Mouse (Mus musculus) MEL (cell line): ENCODE data around the gene Gnb1l.

Source experiments
- CTCF ChIP-seq, 3 experiments: IDR thresholded peaks in 2 of 3; conservative IDR thresholded peaks in 1 of 3; 2 replicates each; pipeline ENCODE4 v1.5.1; 2011 to 2012; ENCODE audit warnings: low read length in 3 of 3, low read depth in 2 of 3, mild to moderate bottlenecking in 2 of 3, improper control_type of control experiment in 1 of 3, inconsistent platforms in 1 of 3, mixed read lengths in 1 of 3, moderate library complexity in 1 of 3; ENCODE audit not compliant: control insufficient read depth in 1 of 3, insufficient read depth in 1 of 3, poor library complexity in 1 of 3, severe bottlenecking in 1 of 3
- POLR2A ChIP-seq, 2 experiments: IDR thresholded peaks; 2 replicates each; pipeline ENCODE4 v1.6.1; 2011 to 2012; ENCODE audit warnings: low read length in 2 of 2, mild to moderate bottlenecking in 2 of 2, control low read depth in 1 of 2, improper control_type of control experiment in 1 of 2, low read depth in 1 of 2, moderate library complexity in 1 of 2; ENCODE audit not compliant: control insufficient read depth in 1 of 2, insufficient read depth in 1 of 2, poor library complexity in 1 of 2

DNA sequence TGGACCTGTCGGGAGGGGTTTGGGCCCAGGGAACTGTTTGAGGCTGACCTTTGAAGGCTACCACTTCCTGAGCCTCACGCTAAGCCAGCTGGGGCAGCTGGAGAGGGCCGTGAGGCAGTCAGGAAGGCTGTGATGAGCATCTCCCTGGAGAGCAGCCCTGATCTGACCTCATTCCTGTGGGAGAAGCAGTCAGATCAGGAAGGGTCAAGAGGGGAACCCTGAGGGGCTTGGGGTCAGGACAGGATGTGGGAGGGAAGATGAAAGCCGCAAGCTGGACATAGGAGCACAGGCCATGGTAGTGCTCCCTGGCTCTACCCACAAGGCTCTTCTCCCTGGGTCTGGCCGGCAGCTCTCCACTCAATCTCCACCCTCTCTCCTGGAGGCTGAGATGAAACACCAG lies 44.7 kb upstream of the Gnb1l start:
- TF ChIP-seq POLR2A (IDR thresholded peaks at IDR 0.05; ENCODE audit: control insufficient read depth in 1 of 2, insufficient read depth in 1 of 2, low read depth in 1 of 2, low read length in 2 of 2, poor library complexity in 1 of 2): no peak
- no peak for TF ChIP-seq CTCF (IDR thresholded peaks at IDR 0.05 in 2 of 3, conservative IDR thresholded peaks at IDR 0.05 in 1 of 3; ENCODE audit: control insufficient read depth in 1 of 3, insufficient read depth in 1 of 3, low read depth in 2 of 3, low read length in 3 of 3, poor library complexity in 1 of 3, severe bottlenecking in 1 of 3)
